Mouse (Mus musculus) G1E-ER4 (cell line): ENCODE results near the gene Dsn1. TPM values are rescaled to one million over a fixed set of nuclear protein-coding genes. Genes with fewer than 3 reads are reported as not detected.
A peak's percentile ranks its signal among the peaks of the same experiment; 100 is the strongest.

ENCODE experiments used
- GATA1 ChIP-seq: IDR thresholded peaks from one replicate; pipeline ENCODE4 v1.8.0; 2012; ENCODE audit warnings: low read length, inconsistent platforms
- polyA plus RNA-seq: library from polyadenylated mRNA; stranded (reverse); fragments of >175 nt; gene quantifications from 2 replicates; pipeline ENCODE4 v1.2.3, GENCODE M21; 2012

The Dsn1 gene
- polyA plus RNA-seq, 1 experiment: 6.4 TPM

DNA sequence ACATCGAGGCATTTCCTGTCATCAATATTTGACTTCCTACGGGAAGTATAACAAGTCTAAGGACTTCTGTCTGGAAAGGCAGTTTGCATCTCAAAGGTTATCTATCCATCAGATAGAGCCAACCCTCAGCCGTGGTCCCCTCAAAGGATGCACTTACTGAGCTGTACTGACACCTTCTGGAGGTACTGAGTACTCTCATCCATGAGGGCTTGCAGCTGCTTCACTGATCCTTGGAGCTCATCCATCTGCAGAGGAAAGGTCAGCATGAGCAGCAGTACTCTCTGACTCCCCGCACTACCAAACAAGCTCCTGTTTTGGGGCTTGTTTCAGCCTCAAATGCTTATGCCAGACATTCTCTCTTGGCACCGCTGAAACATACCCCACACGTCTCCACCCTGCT lies 10.4 kb downstream of the Dsn1 start:
- TF ChIP-seq GATA1: no peak

DNA sequence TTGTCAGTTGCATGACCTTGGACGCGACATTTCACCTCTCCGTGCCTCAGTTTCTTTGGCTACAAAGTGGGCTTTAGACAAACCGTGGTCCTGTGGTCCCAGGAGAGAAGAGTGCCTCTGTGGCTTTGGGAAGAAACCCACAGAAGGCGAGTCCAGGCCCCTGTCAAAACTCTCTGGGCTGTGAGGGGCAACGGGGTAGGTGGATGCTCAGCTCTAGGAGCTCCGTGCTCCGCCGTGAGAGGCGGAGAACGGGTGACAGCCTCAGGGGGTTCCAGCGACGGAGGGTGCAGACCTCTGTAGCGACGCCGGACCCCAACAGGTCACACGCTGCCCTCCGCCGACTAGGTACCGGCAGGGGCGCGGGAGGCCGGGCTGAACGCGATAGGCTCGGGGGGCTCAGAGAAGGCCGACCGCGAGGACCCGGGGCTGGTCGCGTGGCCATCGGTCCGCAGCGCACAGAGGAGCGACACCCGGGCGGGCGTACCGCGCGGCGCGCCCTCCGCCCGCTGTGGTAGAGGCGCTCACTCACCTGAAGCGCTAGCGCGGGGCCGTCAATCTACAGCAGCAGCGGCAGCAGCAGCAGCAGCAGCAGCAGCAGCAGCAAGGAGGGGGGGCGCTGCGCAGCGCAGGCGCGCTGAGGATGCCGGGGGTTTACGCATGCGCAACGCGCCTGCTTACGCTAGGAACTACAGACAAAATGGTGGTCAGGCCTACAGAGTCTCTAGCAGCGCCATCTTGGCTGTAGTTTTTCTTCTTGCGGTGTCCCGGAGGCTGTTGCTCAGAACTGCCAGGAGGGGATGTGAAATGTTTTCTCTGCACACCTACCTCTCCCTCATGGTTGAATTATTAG lies 15.3 kb downstream of the Dsn1 start, which contains the start of gene Ndrg3:
Gene Ndrg3 (minus strand): TSS at position 587 of the 850 bp plus-strand sequence.
- no peak for TF ChIP-seq GATA1

DNA sequence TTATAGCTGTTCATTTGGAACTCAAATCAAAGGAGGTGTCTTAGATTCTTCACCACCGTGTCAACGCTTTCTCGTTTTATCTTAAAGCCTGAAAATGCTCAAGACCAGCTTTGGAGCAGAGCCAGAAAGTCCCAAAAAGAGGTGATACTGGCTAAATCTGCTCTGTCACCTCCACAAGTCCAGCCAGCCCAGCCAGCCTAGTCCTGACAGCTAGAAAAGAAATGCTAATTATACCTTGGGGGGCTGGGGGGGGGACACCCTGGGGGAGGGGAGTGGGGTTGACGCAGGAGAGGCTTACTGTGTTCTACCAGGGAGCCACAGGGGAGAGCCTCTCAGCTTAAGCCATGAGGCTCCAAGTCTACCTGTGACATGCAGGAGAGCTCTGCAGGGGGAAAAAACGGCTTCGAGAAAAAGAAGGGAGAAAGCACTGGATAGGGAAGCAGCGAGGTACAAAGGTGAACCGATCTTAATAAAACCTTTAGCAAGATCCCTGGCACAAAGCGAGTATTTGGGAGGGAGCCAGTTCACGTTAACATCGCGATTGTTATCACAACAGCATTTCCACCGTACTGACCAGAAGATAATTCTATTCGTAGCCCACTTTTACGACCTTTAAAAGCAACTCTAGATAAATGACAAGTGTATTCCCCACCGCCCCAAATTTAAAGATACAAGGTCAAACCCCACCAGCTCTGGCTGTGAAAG lies 16.1 kb downstream of the Dsn1 start:
- TF ChIP-seq GATA1: no peak

DNA sequence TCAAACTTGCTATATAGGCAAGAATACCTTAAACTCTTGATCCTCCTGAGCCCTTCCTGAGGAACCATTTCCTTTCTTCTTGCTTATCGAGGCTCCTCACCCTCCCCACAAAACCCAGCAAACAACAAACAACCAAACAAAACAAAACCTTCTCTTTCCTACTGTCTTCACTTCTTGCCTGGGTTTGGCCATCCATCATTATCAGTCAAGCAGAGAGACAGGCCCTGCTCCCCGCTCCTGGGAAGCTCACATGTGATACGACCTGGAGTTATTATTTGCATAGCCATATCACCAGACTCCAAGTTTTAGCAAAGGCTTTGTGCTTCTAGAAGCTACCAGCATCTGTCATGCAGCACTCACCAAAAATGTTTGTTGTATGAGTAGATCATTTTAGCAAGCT lies 19.6 kb downstream of the Dsn1 start:
- no peak for TF ChIP-seq GATA1

DNA sequence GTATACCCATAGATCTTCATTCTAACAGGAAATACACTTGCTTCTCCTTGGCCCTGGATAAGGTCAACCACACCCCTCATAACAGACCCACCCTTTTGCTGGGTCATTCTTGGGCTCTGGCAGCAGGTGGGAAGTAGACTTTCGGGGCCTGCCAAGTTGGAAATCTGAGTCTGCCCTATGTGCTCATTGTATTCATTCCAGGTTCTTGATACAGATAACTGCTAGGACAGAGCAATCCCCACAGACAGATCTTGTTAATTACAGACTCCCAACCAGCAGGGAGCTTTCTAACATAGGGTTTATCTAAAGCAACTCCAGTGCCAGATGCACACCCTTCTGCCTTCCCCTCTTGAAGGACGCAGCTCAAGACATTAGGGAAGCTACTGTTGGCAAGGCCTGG lies 24.1 kb downstream of the Dsn1 start:
- no peak for TF ChIP-seq GATA1

DNA sequence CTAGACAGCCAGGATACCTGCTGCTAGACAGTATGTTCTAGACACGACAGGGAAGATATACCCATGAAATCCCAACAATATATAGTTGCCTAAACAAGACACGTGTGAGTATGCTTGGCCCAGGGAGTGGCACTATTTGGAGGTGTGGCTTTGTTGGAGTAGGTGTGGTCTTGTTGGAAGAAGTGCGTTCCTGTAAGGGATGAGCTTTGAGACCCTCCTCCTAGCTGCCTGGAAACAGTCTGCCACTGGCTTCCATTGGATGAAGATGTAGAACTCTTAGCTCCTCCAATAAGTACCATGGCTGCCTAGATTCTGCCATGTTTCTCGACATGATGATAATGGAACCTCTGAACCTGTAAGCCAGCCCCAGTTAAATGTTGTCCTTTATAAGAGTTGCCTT lies 25.7 kb downstream of the Dsn1 start:
- TF ChIP-seq GATA1: no peak

DNA sequence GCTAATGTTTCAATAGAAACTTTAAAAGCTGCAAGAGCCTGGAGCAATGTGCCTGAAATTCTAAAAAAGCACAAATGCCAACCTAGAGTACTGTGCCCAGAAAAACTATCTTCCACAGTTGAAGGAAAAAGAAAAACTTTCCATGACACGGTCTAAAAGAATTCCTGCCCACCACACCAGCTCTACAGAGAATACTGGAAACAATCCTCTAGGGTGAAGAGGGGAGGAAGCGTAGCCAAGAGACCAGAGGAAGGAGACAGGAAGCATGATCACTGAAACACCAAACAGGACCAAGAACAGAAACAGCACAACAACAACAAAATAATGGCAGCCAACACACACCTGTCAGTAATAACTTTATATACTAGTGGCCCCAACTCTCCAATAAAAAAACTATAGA lies 26.9 kb downstream of the Dsn1 start:
- TF ChIP-seq GATA1: no peak

DNA sequence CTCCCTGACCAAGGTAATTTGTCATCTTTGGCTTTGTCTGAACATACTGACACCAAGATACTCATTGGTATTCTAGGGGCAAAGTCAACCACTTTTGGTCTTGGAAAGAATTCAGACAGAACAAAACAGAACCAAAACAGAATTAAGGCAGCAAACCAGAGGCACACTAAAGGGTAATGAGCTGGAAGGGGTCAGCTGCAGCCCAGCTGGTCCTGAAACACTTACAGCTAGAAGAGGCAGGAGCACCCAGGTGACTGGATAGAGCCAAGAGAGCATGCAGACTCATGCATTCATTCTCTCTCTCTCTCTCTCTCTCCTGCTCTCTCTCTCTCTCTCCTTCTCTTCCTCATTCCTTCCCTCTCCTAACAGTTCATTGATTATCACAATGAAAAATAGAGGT lies 30.2 kb downstream of the Dsn1 start:
- no peak for TF ChIP-seq GATA1

DNA sequence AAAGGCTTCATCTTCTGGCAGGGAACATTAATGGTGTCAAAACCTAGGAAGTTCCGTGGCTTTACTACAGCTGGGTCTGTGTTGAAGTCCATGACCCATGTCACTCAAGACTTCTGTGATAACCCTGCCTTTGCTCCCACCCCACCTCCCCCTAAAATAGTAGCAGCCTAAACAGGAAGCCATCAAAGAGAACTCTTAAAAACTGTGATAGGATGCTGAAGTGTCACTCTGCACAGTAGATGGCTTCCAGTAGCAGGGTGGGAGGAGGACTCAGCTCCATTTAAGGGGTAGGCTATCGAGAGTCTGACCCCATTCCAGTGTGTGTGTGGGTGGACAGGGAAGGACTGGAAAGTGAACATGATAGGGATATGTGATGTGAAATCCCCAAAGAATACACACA lies 32.0 kb downstream of the Dsn1 start:
- no peak for TF ChIP-seq GATA1

DNA sequence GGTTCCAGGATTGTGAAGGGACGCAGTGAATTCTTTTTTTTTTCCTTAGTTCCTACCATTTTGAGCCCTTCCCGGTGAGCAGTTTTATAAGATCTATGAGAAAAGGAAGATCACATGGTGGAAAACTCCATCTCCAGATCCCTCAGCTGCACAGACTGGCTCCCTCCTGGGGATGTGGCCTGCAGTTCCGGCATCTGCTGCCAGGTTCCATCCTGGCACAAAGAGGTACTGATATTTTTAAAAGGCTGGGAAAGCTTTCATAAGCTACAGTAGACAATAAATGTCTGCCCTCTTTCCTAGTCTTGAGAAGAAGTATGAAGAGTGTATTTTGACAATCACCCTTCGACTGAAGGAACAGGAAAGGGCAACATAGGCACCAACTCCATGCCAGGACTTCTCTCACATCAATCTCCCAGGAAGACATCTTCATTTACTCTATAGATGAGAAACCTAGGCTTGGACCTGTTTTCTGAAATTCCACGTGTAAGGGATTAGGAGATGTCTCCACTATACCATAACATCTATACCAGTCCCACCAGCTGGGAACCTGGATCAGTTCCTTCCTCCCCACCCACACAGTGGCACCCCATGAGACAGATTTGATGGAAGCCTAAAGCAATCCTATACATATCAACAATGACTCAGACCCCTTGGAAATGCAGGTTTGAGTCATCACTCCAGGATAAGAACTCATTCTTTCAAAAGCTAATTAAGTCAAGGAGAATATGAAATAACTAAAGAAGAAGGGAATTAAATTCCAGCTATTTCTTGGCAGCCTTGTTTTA lies 33.4 kb downstream of the Dsn1 start:
- no peak for TF ChIP-seq GATA1

DNA sequence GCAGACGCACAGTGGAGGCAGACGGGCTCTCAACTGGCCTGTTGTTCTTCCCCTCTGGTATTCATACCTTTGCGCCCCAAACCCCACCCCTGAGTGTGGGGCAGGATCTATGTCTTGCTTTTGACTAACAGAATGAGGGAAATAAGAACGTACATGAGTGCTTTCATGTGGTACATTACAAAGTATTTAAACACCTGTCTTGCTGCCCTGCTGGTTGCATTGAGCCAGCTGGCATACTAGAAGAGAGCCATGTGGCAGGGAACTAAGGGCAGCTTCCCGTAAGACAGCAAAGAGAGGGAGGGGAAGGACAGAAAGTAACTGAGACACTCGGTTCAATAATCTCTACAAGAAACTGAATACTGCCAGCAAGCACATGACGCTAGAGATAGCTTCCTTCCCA lies 36.7 kb downstream of the Dsn1 start:
- no peak for TF ChIP-seq GATA1

DNA sequence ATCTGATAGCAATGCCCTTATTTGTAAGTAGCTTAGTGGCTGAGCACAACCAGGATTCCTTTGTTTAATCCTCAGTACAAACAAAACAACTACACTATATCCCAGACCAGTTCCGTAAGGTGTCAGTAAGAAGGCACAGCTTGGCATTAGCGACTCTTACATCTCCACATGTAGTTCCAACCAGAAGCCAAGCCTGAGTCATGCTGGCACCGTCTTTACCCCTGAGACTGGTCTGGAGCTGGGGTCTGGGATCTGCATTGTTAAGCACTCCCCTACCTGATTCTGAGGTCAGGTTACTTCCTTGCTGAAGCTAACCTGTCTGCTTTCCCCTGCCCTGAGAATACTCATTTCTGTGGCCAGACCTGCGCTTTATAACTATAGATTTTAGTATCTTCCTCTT lies 38.5 kb downstream of the Dsn1 start:
- TF ChIP-seq GATA1: no peak

DNA sequence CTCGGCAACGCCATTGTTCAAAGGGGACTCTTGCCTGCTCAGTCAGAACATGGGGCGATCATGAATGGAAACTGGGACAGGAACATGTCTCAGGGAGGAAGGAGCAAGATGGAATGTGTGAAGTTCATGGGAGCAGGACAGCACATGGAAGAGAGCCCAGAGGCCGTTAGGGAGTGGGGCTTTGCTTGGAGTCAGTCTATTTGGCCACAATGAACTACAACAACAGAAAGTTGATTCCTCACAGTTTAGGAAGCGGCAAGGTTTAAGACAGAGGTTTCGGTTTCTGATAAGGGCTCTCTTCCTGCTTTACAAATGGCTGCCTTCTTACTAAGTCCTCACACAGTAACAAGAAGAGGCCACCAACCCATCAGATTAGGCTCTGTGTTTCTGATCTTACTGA lies 39.6 kb downstream of the Dsn1 start:
- TF ChIP-seq GATA1: no peak

DNA sequence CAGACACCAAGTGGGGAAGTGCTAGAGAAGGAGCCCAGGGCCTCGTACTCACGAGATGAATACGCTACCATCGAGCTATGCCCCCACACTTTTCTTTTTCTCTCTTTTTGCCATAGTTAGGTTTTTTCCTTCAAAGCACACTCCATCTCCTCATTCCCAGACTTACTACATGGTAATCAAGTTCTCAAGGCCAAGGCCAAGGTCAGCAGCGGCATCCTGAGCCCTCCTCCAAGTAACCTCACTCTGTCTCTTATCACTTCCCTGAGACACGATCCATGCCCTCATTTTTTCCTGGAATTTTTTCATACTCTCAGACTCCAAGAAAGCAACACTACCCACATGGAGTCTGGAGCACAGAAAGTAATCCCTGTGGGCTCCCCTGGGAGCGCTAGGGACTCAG lies 43.1 kb downstream of the Dsn1 start:
- no peak for TF ChIP-seq GATA1

DNA sequence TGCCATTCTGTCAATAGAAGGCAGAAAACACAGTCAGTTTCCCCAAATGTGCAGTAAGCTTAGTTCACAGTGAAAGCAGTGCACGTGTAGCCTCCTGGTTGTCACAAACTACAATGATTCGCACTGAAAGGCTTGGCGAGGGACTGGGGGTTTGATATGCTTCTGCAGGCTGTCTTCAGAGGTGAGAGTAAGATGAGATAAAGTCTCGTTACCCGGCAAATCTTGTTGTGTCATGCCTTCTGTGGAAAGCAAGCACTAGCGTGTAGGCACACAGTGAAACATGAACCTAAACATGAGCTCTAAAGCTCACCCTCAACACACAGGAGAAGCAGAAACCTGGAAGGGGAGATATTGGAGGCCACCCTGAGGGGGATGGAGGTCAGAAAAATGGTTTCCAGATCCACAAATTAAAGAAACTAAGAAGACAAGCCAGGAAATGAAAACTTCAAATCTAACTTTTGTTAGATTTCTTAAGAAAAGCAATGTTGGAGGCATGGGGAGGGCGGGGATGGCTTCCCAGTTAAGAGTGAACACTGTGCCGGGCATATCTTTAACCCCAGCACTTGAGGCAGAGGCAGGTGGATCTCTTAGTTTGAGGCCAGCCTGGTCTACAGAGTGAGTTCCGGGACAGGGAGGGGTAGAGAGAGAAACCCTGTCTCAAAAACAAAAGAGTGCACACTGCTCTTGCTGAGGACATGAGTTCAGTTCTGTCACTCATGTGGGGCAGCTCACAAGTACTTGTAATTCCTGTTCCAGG lies 48.3 kb downstream of the Dsn1 start:
- peak; percentile 48 for TF ChIP-seq GATA1
